Mouse (Mus musculus) retina, postnatal 1 day (tissue): Measurements from ENCODE around the gene Mpp5.

Source experiments
- DNase-seq: peaks from one replicate; pipeline ENCODE4 v3.0.0-alpha.2; 2012

Gene Mpp5

GRCm38 (mm10) chr12:78848246-78848645, 99.5 kb downstream of the Mpp5 start:
- DNase-seq = no peak

DNA sequence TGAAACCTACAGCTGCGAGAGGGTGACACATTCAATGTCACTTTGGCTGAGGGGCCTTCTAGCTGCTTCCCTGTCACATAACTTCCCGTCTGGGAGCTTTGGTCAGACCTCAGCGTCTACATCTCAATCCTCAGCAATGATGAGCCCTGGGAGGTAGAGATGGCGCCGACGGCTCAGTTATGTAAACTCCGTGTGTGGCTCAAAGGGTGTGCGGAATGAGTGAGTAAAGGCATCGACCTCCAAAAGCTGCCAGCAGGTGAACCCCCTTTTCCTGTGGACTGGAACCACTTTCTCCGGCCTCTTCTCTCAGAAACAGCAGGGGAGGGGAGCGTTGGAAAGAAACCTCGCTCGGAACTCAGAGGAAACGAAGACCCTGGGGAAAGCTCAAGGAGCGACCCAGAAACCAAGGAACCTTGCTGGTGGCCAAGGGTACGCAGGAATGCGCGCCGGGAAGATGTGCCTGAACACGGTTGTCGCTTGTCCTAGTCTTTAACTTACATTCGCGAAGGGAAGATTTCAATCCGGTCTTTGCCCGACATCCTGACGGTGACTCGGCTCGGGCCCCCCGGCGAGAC, 112.3 kb downstream of the Mpp5 start:
- DNase-seq = no peak

- peak; percentile 100 for DNase-seq
These were observed 113.0 kb downstream of the Mpp5 start, which contains the start of the genes Atp6v1d and Eif2s1 for GRCm38 (mm10) chr12:78861496-78862253. Gene Atp6v1d, minus strand, starts transcription at chr12:78861638. Gene Eif2s1, plus strand, starts transcription at chr12:78861819.

DNA sequence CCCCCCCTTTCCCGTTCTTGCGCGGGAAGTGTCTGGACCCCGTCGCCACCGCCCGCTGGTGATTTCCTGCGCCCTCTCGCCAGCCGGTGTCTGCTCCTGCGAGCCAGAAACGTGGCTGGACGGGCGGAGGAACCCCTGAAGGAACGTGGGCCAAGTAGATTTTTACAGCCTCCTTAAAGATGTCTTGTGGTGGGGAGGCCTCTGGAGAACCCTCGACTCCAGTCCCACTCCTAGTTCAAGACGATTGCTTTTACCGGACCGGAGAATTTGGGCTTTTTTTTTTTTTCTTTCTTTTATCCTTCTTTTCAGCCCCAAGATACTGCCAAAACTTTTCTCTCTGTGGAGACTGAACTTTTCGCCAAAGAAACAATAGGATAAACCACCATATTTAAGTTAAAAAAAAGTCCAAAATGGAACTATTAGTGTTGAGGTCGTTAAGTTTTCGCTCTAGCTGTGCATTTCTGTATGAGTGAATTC, 113.6 kb downstream of the Mpp5 start:
- no peak for DNase-seq

- peak; percentile 35 for DNase-seq
These were observed 116.7 kb downstream of the Mpp5 start for GRCm38 (mm10) chr12:78865434-78865833.

GRCm38 (mm10) chr12:78868115-78868514, 119.4 kb downstream of the Mpp5 start:
- DNase-seq = no peak

- no peak for DNase-seq
These were observed 125.9 kb downstream of the Mpp5 start for GRCm38 (mm10) chr12:78874581-78874980.

DNA sequence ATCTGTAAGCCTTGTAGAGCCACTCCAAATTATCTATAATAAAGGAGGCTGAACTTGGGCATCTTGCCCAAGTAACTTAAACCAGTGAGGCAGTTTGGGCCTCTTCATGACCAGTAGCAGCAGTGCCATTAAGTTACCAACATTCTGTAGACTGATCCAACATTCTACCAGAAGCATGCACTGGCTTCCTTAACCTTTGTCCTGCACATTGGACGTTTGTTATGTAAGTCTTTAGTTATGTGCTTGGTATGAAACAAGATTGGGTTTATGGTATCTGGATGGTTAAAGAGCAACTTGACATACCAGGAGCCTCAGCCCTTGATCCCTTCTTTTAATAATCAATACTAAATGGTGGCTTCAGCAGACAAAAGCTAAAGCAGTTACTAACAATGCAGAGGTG, 141.4 kb downstream of the Mpp5 start:
- no peak for DNase-seq
